Mouse (Mus musculus) limb, embryonic 12.5 days (tissue): ENCODE measurements around the gene Psmb3. TPM values are rescaled to one million over a fixed set of nuclear protein-coding genes. Genes with fewer than 3 reads are reported as not detected.

Experiments
- ATAC-seq: fragments of 200-750 bp; cut with Nextera tagmentation; 2 replicates; pipeline ENCODE4 v1.8.0; 2017; ENCODE audit warnings: low read depth, moderate TSS enrichment; ENCODE audit not compliant: insufficient number of reproducible peaks, insufficient read depth, low FRiP score, low TSS enrichment
- H3K27ac ChIP-seq: fragments of 300-500 bp; sonication (generic); 2 replicates; pipeline ENCODE4 v1.5.1; 2016; ENCODE audit warnings: mild to moderate bottlenecking, moderate library complexity
- H3K27me3 ChIP-seq: fragments of 300-500 bp; sonication (generic); 2 replicates; pipeline ENCODE4 v1.6.1; 2016; ENCODE audit warnings: mild to moderate bottlenecking, moderate library complexity
- H3K36me3 ChIP-seq: fragments of 300-500 bp; sonication (generic); 2 replicates; pipeline ENCODE4 v1.6.1; 2016; ENCODE audit warnings: mild to moderate bottlenecking, moderate library complexity
- H3K4me1 ChIP-seq: fragments of 300-500 bp; sonication (generic); replicated peaks from 2 replicates; pipeline ENCODE4 v1.6.1; 2016
- H3K4me2 ChIP-seq: fragments of 300-500 bp; sonication (generic); 2 replicates; pipeline ENCODE4 v1.6.1; 2016; ENCODE audit warnings: mild to moderate bottlenecking, moderate library complexity
- H3K4me3 ChIP-seq: fragments of 300-500 bp; sonication (generic); replicated peaks from 2 replicates; pipeline ENCODE4 v1.5.1; 2016; ENCODE audit warnings: mild to moderate bottlenecking
- H3K9ac ChIP-seq: fragments of 300-500 bp; sonication (generic); replicated peaks from 2 replicates; pipeline ENCODE4 v1.6.1; 2016; ENCODE audit warnings: mild to moderate bottlenecking, moderate library complexity
- H3K9me3 ChIP-seq: fragments of 300-500 bp; sonication (generic); 2 replicates; pipeline ENCODE4 v1.6.1; 2016; ENCODE audit warnings: mild to moderate bottlenecking, moderate library complexity
- WGBS: fragments of 180-500 bp; shearing (Covaris S2); methylation state at CpG from one replicate; pipeline ENCODE4 v1.1.7; 2016; 5-methylcytosine and 5-hydroxymethylcytosine counted together
- polyA plus RNA-seq: library from polyadenylated mRNA; unstranded; fragments of >200 nt; fragmentation: Nextera tagmentation; extraction: Ambion mirVana; gene quantifications from 2 replicates; pipeline ENCODE4 v1.2.1, GENCODE M21; 2016

Gene Psmb3
- polyA plus RNA-seq, 1 experiment from 2014 or later, result 481 TPM

DNA sequence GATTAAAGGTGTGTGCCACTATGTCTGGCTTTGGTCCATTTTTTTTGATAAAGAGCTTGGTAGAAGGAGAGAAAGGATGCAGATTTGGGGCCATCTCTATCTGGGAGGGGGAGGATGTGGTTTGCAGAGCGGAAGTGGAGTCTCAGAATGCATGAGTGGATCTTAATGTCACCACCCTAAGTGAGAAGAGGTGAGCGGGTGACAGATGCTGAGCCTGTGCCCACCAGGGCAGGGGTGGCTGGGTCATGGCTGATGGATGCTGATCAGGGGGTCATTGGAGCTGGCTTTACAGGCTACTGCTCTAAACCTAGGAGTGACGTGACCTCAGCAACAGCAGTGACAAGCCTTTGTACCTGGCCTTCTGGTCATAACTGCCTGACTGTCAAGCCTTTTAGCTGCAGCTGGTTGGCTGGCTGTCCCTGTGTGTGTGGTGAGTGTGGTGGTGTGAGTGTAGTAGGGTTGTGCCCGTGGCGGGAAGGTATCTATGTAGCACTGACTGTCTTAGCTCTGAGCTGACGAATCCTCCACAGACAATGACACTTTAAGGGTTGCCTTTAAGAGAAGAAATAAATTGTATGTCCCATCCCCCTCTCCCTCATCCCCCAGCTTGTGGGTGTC is 19.0 kb upstream of the Psmb3 start:
- Histone ChIP-seq H3K4me2 (no peak overlapping the region), H3K4me3 (no peak overlapping the region), H3K27me3 (no peaks in the 10 kb centered on the region), H3K36me3 (peaks cover 61% of the 10 kb centered on the region), H3K4me1 (peaks cover 27% of the 10 kb centered on the region), H3K9ac (no peak overlapping the region), H3K27ac (no peak overlapping the region), H3K9me3 (no peaks in the 10 kb centered on the region)
- WGBS, result 79% methylated on average over 6 of the region's 6 CpGs
- ATAC-seq, result no peak

DNA sequence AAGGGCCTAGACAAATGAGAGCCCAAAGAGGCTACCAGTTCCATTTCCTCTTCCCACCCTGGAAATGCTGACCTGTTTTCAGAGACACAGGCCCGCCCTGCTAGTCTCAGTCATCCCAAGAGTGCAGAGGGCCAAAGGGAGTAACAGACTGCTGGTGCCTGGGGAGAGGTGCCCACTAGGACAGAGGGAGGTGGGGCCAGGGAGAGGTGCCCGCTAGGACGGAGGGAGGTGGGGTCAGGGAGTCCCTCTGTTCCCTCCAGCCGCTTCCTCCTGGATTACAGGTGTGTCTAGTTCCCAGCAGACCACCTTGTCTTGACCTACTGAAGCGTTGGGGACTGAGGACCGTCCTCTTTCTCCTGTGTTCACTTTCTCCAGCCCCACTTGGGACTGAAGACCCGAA is 18.4 kb upstream of the Psmb3 start:
- no peaks in the 10 kb centered on the region for H3K27me3 ChIP-seq
- H3K36me3 ChIP-seq, result peaks cover 64% of the 10 kb centered on the region
- H3K4me3 ChIP-seq, result 0 out of 2 replicates have a peak overlapping the region, but pooled peaks have one; percentile 44
- ATAC-seq, result no peak
- peak overlapping the region; percentile 89 for H3K4me2 ChIP-seq
- peaks cover 27% of the 10 kb centered on the region for H3K4me1 ChIP-seq
- no peaks in the 10 kb centered on the region for H3K9me3 ChIP-seq
- WGBS, result 36% methylated on average over 7 of the region's 7 CpGs
- H3K27ac ChIP-seq, result peak overlapping the region; percentile 31; the same call in 1 of the 2 replicates
- no peak overlapping the region for H3K9ac ChIP-seq

DNA sequence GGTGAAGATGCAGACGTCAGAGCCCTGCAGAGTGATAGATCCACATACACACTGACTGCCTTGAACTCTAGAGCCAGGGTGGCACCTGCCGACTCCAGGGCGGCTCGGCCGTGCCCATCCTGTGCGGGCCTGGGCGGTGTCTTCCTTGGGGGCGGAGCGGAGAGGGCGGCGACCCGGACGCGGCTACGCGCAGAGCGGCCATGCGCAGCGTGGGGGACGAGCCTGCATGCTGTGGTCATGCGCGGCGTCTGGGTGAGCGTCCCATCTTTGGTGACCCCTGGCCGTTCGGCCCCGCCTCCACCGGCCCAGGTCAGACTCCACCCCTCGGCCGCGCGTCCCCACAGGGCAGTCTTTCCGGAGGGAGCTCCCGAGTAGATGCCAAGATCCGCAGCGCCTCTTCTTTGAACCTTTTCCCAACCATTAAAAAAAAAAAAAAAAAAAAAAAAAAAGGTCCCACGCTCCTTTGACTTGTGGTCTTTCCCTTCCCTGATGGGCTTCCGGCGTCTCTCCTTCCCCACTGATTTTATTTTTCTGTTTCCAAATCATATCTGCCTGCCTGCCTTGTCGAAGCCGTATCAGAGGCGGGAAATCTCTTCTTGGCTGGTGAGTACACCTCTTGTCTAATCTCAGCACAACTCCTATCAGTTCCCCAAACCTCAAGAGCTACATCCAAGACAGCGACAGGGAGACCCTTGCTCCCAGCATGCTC is 17.4 kb upstream of the Psmb3 start, which contains the start of gene Cisd3:
Gene Cisd3 (plus strand): TSS at position 214 of the 709 bp plus-strand sequence.
- Histone ChIP-seq H3K27me3 (no peaks in the 10 kb centered on the region), H3K27ac (peak within 1 kb of the TSS; percentile 31; the same call in 1 of the 2 replicates), H3K4me2 (peak within 1 kb of the TSS; percentile 89), H3K4me3 (peak within 1 kb of the TSS; percentile 44), H3K9me3 (no peaks in the 10 kb centered on the region), H3K4me1 (peaks cover 27% of the 10 kb centered on the region), H3K36me3 (peaks cover 65% of the 10 kb centered on the region), H3K9ac (peak within 1 kb of the TSS; percentile 53)
- ATAC-seq, result peak; percentile 77
- 2% methylated on average over 43 of the region's 43 CpGs for WGBS

DNA sequence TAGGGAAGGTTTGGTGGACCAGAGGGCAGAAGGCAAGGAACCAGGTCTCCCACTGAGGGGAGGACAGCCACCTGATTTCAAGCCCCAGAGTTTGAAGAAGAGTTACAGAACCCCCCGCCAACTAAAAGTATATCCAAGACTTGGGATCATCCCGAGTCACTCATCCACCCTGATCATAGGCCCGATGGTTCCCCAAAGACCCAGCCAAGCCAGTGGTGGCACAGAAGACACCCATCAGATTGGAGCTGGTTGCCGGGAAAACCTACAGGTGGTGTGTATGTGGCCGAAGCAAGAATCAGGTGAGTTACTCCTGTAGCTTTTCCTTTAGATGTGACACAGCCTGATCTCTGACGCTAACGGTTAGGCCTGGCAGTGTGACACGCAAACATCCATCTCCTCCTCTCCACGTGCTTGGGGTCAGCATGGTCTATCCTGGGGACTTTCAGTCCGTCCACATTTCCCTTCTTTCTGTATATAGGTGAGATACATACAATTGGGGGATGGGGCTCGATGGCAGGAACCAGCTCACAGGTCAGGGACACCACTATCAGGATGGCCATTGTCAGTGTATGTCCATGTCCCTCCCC is 16.8 kb upstream of the Psmb3 start:
- 68% methylated on average over 11 of the region's 11 CpGs for WGBS
- peak overlapping the region; percentile 34; the same call in 1 of the 2 replicates for H3K9ac ChIP-seq
- peak overlapping the region; percentile 89 for H3K4me2 ChIP-seq
- H3K9me3 ChIP-seq, result no peaks in the 10 kb centered on the region
- ATAC-seq, result no peak
- no peaks in the 10 kb centered on the region for H3K27me3 ChIP-seq
- H3K4me1 ChIP-seq, result peaks cover 27% of the 10 kb centered on the region
- H3K27ac ChIP-seq, result no peak overlapping the region
- peak overlapping the region; percentile 44 for H3K4me3 ChIP-seq
- peaks cover 65% of the 10 kb centered on the region for H3K36me3 ChIP-seq

DNA sequence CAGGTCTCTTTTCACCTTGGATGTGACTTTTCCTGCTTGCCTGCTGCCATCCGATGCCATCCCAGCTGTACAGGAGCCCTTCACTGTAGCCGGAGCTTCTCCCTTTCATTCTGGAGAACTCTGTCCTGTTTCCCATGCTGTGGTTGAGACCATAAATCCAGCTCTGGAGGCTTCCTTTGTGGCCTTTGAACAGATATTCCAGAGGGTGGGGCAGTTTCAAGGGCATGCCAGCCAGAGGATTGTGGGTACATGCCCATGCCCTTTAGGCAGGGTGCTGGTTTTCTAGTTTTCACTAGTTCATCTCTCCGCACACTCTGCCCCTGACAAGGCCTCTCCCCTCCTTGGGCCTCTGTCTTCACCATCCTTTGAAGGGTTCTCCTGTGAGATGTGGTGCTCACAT is 16.1 kb upstream of the Psmb3 start:
- H3K9me3 ChIP-seq, result no peaks in the 10 kb centered on the region
- 0 out of 2 replicates have a peak overlapping the region, but pooled peaks have one; percentile 44 for H3K4me3 ChIP-seq
- H3K4me2 ChIP-seq, result no peak overlapping the region
- H3K36me3 ChIP-seq, result peaks cover 65% of the 10 kb centered on the region
- ATAC-seq, result no peak
- no peaks in the 10 kb centered on the region for H3K27me3 ChIP-seq
- H3K27ac ChIP-seq, result peak overlapping the region; percentile 12; the same call in 1 of the 2 replicates
- peaks cover 27% of the 10 kb centered on the region for H3K4me1 ChIP-seq
- 96% methylated on average over 3 of the region's 3 CpGs for WGBS
- H3K9ac ChIP-seq, result no peak overlapping the region

DNA sequence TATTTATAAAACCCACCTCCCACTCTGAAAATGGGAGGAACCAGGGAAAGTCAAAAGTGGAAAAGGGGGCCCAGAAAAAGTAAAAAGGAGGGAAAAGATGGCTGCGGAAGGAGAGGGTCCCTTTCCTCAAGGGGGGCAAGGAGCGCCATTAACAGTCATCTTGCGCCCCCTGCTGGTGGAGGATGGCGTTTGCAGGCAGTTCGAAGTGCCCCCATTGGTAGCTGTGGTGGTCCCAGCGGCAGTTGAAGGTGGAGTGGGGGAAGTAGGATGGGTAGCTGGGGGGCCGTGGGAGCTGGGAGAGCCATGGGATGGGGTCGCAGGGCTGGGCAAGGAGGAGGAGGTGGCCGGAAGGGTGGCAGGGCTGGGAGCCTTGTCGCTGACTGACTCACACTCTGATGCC is 13.3 kb upstream of the Psmb3 start:
- peaks cover 71% of the 10 kb centered on the region for H3K36me3 ChIP-seq

DNA sequence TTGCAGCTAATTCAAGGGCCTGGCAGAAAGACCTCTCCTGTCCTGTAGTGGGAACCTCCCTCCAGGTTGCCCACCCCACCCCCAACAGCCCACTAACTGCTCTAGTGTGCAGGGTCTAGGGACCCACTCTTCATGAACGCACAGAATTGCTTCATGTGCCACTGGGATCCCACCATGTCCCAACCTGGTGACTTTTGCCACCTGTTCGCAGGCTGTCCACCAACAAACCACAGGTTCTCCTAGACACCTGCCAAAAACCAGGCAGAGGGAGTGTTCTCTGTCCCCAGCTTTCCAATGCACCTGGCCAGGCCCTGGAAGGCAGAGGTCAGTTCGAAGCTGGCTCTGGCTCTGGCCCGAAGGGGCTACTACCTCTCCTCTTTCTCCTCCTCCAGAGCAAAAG is 8.8 kb upstream of the Psmb3 start:
- Histone ChIP-seq H3K27ac (peak overlapping the region; percentile 41; the same call in 1 of the 2 replicates), H3K9me3 (no peaks in the 10 kb centered on the region), H3K4me1 (peaks cover 47% of the 10 kb centered on the region), H3K27me3 (no peaks in the 10 kb centered on the region), H3K36me3 (peaks cover 50% of the 10 kb centered on the region), H3K4me3 (0 out of 2 replicates have a peak overlapping the region, but pooled peaks have one; percentile 13), H3K4me2 (no peak overlapping the region; the same call in 1 of the 2 replicates), H3K9ac (no peak overlapping the region; the same call in 1 of the 2 replicates)
- no peak for ATAC-seq
- 95% methylated on average over 4 of the region's 4 CpGs for WGBS

More for the DNA sequence above, 13.3 kb upstream of the Psmb3 start:
- Histone ChIP-seq H3K27me3 (no peaks in the 10 kb centered on the region), H3K4me3 (no peak overlapping the region), H3K4me2 (no peak overlapping the region), H3K27ac (no peak overlapping the region), H3K9me3 (no peaks in the 10 kb centered on the region), H3K4me1 (peaks cover 38% of the 10 kb centered on the region), H3K9ac (no peak overlapping the region)
- WGBS, result 28% methylated on average over 10 of the region's 10 CpGs
- no peak for ATAC-seq

DNA sequence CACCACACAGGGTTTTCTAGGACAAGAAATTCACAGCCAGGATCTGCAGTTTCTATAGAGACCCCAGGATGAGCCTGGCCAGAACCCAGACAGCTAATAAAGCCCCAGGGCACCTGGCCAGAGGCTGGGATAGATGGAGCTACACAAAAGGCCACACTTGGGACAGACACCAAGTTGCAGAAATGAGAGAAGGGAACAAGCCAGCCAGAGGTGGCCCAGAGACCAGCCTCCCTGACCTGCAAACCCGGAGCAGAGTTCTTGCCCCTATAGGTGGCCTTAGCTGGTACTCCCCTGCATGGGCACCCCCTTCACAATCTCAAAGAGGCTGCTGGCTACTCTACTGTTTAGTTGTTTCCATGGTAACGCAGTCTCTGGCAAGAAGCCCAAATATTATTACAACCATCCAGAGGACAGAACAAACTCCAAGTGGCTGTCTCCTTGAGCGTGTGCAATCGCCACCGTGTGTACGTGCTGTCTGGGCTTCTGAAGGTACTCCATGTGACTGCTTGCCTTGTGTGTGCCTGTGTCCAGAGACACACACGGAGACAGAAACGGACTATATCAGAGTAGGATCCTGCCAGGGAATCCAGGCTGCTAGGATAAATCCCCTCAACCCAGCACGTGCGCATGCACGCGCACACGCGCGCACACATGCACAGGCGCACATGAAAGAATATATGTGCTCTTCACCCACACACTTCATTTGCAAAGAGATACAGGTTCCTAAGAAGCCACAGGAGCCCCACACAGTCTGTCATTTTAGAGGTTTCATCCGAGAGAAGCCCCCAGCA is 8.1 kb upstream of the Psmb3 start:
- no peaks in the 10 kb centered on the region for H3K9me3 ChIP-seq
- H3K27ac ChIP-seq, result peak overlapping the region; percentile 41
- H3K4me2 ChIP-seq, result peak overlapping the region; percentile 40
- 0 out of 2 replicates have a peak overlapping the region, but pooled peaks have one; percentile 5 for H3K9ac ChIP-seq
- ATAC-seq, result no peak
- H3K27me3 ChIP-seq, result no peaks in the 10 kb centered on the region
- peaks cover 43% of the 10 kb centered on the region for H3K36me3 ChIP-seq
- peak overlapping the region; percentile 13 for H3K4me3 ChIP-seq
- peaks cover 47% of the 10 kb centered on the region for H3K4me1 ChIP-seq
- WGBS, result 66% methylated on average over 17 of the region's 17 CpGs

DNA sequence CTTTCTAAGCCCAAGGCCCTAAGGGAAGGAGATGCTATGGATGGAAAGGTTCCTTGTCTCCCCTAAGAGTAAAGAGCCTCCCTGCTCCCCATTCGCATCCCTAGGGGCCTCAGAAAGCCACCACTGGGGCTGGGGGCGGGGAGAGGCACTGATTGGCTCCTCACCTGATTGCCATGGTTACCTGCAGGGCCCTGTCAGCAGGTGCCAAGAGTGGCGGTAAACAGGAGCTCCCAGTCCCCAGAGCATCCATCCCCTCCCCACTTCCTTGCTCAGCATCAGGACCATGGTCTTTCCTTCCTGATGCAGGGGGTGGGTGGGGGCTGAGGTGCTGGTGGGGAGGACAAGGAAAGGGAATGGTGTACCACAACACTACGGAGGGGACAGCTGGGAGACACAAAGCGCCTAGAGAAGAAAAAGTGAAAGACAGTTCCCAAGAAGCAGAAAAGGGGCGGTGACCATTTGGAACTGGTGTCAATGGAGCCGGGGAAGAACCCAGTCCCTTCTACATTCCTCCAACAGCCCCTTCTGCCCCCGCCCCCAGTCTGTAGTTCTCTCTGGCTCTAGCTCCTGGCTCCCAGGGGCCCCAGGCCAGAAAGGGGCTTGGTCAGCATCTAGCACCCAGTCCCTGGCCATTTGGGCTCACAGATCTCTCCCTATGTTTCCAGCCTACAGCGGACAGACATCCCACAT is 7.3 kb upstream of the Psmb3 start:
- WGBS, result 53% methylated on average over 9 of the region's 9 CpGs
- peaks cover 50% of the 10 kb centered on the region for H3K4me1 ChIP-seq
- no peak for ATAC-seq
- no peaks in the 10 kb centered on the region for H3K27me3 ChIP-seq
- peak overlapping the region; percentile 41 for H3K27ac ChIP-seq
- 0 out of 2 replicates have a peak overlapping the region, but pooled peaks have one; percentile 5 for H3K9ac ChIP-seq
- H3K4me2 ChIP-seq, result peak overlapping the region; percentile 40
- H3K9me3 ChIP-seq, result no peaks in the 10 kb centered on the region
- peaks cover 35% of the 10 kb centered on the region for H3K36me3 ChIP-seq
- peak overlapping the region; percentile 13 for H3K4me3 ChIP-seq

DNA sequence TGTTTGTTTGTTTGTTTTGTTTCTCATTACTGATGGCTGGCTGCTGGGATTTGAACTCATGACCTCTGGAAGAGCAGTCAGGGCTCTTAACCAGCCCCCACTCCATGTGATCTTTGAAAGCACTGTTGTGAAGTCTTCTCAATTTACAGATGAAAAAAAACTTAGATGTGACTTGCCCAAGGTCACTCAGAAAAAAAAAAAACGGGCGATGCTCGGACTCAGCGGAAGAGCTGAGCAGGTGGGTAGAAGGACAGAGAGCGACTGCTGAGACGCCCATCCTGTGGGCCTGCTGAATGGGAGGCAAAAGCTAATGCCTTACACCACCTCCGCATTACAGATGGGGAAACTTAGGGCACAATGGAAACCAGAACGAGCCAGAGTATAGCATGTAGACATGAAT is 6.5 kb upstream of the Psmb3 start:
- H3K27ac ChIP-seq, result no peak overlapping the region
- H3K4me2 ChIP-seq, result peak overlapping the region; percentile 88
- H3K9ac ChIP-seq, result no peak overlapping the region
- ATAC-seq, result no peak
- H3K4me1 ChIP-seq, result peaks cover 58% of the 10 kb centered on the region
- no peaks in the 10 kb centered on the region for H3K9me3 ChIP-seq
- H3K4me3 ChIP-seq, result 0 out of 2 replicates have a peak overlapping the region, but pooled peaks have one; percentile 13
- H3K27me3 ChIP-seq, result no peaks in the 10 kb centered on the region
- 74% methylated on average over 8 of the region's 8 CpGs for WGBS
- peaks cover 27% of the 10 kb centered on the region for H3K36me3 ChIP-seq
